Mouse (Mus musculus): ENCODE measurements around the gene Ptpru. TPM values are rescaled to one million over a fixed set of nuclear protein-coding genes. Genes with fewer than 3 reads are reported as not detected.

The Ptpru gene
- total and polyA plus RNA-seq, 3 experiments = 0.38 TPM; not detected in 2

DNA sequence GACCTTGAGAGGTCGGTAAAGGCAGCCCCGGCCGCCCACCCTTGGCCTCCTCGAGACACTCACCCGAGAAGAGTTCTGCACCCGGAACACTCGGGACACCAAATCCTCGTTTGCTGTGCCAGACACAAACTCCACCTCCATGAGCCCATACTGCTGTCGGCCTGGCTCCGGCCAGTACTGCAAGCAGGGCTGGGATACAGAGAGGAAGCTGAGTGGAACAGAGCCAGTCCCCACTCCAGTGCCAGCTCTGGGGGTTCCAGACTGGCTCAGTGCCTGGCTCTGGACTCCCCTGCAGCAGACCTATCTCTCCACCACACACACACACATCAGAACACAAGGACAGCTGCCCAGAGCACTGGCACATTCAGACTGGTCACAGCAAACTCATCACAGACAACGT lies 66.7 kb downstream of the Ptpru start:
- H3K36me3 ChIP-seq (replicated peaks in 1 of 2; ENCODE audit: control insufficient read depth in 1 of 2, insufficient read depth in 1 of 2, low read length in 1 of 2) = no peaks in the 10 kb centered on the region
- peaks cover 90% of the 10 kb centered on the region for H3K27me3 ChIP-seq (replicated peaks)
- no peak overlapping the region for H3K4me2 ChIP-seq (ENCODE audit: insufficient read depth, low read depth, poor library complexity, severe bottlenecking)
- H3K27ac ChIP-seq (ENCODE audit: insufficient read depth, low read depth) = no peak overlapping the region
- in situ Hi-C loops (cut with MboI; ENCODE audit: low pct_ligation_motif_present, low pct_unique_long_range_greater_than_20kb, low sequenced_read_pairs) = no loop called here
- DNase-seq (ENCODE audit: extremely low read depth) = no peak
- dilution Hi-C loops (cut with MboI; ENCODE audit: extremely low pct_ligation_motif_present, extremely low pct_unique_long_range_greater_than_20kb, low sequenced_read_pairs) = no loop called here
- TF ChIP-seq TBP (conservative IDR thresholded peaks at IDR 0.05; ENCODE audit: low read depth, low read length) (no peak), MAX (IDR thresholded peaks at IDR 0.05; ENCODE audit: low read length) (no peak), ETS1 (conservative IDR thresholded peaks at IDR 0.05; ENCODE audit: low read depth, low read length) (no peak), ZKSCAN1 (IDR thresholded peaks at IDR 0.05; ENCODE audit: borderline replicate concordance, low read depth, low read length) (no peak), POLR2AphosphoS2 (IDR thresholded peaks at IDR 0.05; ENCODE audit: low read depth, low read length) (no peak), UBTF (IDR thresholded peaks at IDR 0.05; ENCODE audit: low read depth, low read length) (no peak), IRF4 (IDR thresholded peaks at IDR 0.05; ENCODE audit: low read depth, low read length) (no peak)
- peaks cover 3 to 11% of the 10 kb centered on the region in 2 experiments for H3K4me1 ChIP-seq (ENCODE audit: control insufficient read depth in 1 of 2, insufficient read depth in 2 of 2)
- H3K9ac ChIP-seq (ENCODE audit: insufficient read depth, low read depth) = no peak overlapping the region
- no peaks in the 10 kb centered on the region for H3K79me2 ChIP-seq (replicated peaks; ENCODE audit: control insufficient read depth, extremely low read depth, insufficient read depth, poor library complexity, severe bottlenecking)
- H3K4me3 ChIP-seq (replicated peaks in 1 of 3; ENCODE audit: low read depth in 2 of 3, low read length in 2 of 3, poor library complexity in 1 of 3) = no peak overlapping the region
- peaks cover 3% of the 10 kb centered on the region for H3K9me3 ChIP-seq (replicated peaks; ENCODE audit: low read length)

DNA sequence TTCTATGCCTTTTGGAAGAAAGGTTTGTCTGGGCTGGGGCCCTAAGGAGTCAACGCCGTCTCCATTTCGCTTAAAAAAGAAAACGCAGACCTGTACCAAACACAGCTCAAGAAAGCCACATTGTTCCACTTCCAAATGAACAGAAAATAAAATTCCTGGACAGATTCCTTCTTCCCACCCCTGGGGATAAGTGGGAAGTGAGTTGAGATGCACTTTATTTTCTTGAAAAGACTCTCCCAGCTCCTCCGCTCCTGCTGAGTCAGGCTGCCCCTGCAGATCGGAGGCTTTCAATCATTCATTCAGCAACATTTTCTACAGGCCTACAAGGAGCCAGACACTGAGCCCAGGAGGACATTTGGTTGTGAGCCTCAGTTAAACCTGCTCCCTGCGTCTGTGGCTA lies 74.2 kb downstream of the Ptpru start:
- dilution Hi-C loops (cut with MboI; ENCODE audit: extremely low pct_ligation_motif_present, extremely low pct_unique_long_range_greater_than_20kb, low sequenced_read_pairs) = no loop called here
- in situ Hi-C loops (cut with MboI; ENCODE audit: low pct_ligation_motif_present, low pct_unique_long_range_greater_than_20kb, low sequenced_read_pairs) = no loop called here
- Histone ChIP-seq H3K4me3 (replicated peaks in 1 of 3; ENCODE audit: low read depth in 2 of 3, low read length in 2 of 3, poor library complexity in 1 of 3) (no peak overlapping the region), H3K9me3 (replicated peaks; ENCODE audit: low read length) (peaks cover 3% of the 10 kb centered on the region), H3K27ac (ENCODE audit: insufficient read depth, low read depth) (no peak overlapping the region), H3K27me3 (replicated peaks) (peaks cover 82% of the 10 kb centered on the region), H3K4me1 (ENCODE audit: control insufficient read depth in 1 of 2, insufficient read depth in 2 of 2) (no peaks in the 10 kb centered on the region), H3K9ac (ENCODE audit: insufficient read depth, low read depth) (no peak overlapping the region), H3K79me2 (replicated peaks; ENCODE audit: control insufficient read depth, extremely low read depth, insufficient read depth, poor library complexity, severe bottlenecking) (no peaks in the 10 kb centered on the region), H3K4me2 (ENCODE audit: insufficient read depth, low read depth, poor library complexity, severe bottlenecking) (no peak overlapping the region), H3K36me3 (replicated peaks in 1 of 2; ENCODE audit: control insufficient read depth in 1 of 2, insufficient read depth in 1 of 2, low read length in 1 of 2) (no peaks in the 10 kb centered on the region)
- no peak for DNase-seq (ENCODE audit: extremely low read depth)
- TF ChIP-seq ZKSCAN1 (IDR thresholded peaks at IDR 0.05; ENCODE audit: borderline replicate concordance, low read depth, low read length) = no peak
- TF ChIP-seq SIN3A (IDR thresholded peaks at IDR 0.05; ENCODE audit: low read length) = no peak
- no peak for TF ChIP-seq MEF2A (IDR thresholded peaks at IDR 0.05; ENCODE audit: borderline replicate concordance, low read depth, low read length)
- TF ChIP-seq POLR2A (IDR thresholded peaks at IDR 0.05; ENCODE audit: low read depth, low read length) = no peak
- TF ChIP-seq ELF1 (IDR thresholded peaks at IDR 0.05; ENCODE audit: low read depth, low read length) = no peak
- no peak for TF ChIP-seq ZNF384 (IDR thresholded peaks at IDR 0.05; ENCODE audit: low read depth, low read length)
- no peak for TF ChIP-seq CTCF (conservative IDR thresholded peaks at IDR 0.05 in 1 of 2, IDR thresholded peaks at IDR 0.05 in 1 of 2; ENCODE audit: low read depth in 2 of 2, low read length in 2 of 2)
- no peak for TF ChIP-seq PAX5 (IDR thresholded peaks at IDR 0.05; ENCODE audit: low read length)
- TF ChIP-seq MAFK (IDR thresholded peaks at IDR 0.05; ENCODE audit: insufficient replicate concordance, low read length) = no peak
- no peak for TF ChIP-seq MXI1 (IDR thresholded peaks at IDR 0.05; ENCODE audit: low read depth, low read length)
- no peak for TF ChIP-seq USF2 (conservative IDR thresholded peaks at IDR 0.05; ENCODE audit: low read depth, low read length)
- no peak for TF ChIP-seq RAD21 (IDR thresholded peaks at IDR 0.05; ENCODE audit: low read depth, low read length)
- no peak for TF ChIP-seq KAT2A (IDR thresholded peaks at IDR 0.05; ENCODE audit: insufficient replicate concordance, low read length)
- TF ChIP-seq ZC3H11A (IDR thresholded peaks at IDR 0.05; ENCODE audit: low read depth, low read length) = no peak
- no peak for TF ChIP-seq BHLHE40 (IDR thresholded peaks at IDR 0.05; ENCODE audit: low read depth, low read length)
